Mouse (Mus musculus) ES-CJ7 (cell line): ENCODE measurements at regions not wholly inside any gene's neighbourhood (a gene's known extent, or its start where the extent isn't known, plus 50 kb on each side); places are given as distances from the start of the nearest gene placed in this dataset.
A peak's percentile ranks its signal among the peaks of the same experiment; 100 is the strongest.

Source experiments
- DNase-seq: peaks from one replicate; pipeline ENCODE4 v3.0.0; 2011; ENCODE audit warnings: low read depth, low spot score

GRCm38 (mm10) chr1:193800998-193801397 is 430.9 kb upstream of the Camk1g start:
- DNase-seq, result no peak

DNA sequence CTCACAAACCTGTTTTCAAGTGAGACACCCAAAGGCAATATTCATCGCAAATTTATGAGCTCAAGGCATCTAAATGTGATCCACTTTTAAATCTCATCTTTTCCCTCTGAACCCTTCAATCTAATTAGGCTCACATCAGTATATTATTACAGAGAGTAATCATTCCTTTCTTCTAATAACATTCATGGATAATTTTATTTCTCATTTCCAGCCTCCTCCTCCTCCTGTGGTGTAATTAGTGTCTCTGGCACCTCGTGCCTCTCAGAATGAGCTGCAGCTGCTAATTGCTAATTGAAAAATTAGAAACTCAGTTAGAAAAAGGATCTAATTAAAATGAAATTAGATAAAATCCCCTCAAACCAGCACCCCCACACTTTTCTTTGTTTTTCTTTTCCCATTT is 420.5 kb upstream of the Camk1g start:
- DNase-seq, result no peak

- DNase-seq, result no peak
Observed at GRCm38 (mm10) chr1:193788496-193788895, 418.4 kb upstream of the Camk1g start.

- no peak for DNase-seq
Observed at GRCm38 (mm10) chr1:193787417-193787816, 417.3 kb upstream of the Camk1g start.

- no peak for DNase-seq
Observed at GRCm38 (mm10) chr1:193784966-193785365, 414.9 kb upstream of the Camk1g start.

GRCm38 (mm10) chr1:193784526-193784925 is 414.4 kb upstream of the Camk1g start:
- no peak for DNase-seq

DNA sequence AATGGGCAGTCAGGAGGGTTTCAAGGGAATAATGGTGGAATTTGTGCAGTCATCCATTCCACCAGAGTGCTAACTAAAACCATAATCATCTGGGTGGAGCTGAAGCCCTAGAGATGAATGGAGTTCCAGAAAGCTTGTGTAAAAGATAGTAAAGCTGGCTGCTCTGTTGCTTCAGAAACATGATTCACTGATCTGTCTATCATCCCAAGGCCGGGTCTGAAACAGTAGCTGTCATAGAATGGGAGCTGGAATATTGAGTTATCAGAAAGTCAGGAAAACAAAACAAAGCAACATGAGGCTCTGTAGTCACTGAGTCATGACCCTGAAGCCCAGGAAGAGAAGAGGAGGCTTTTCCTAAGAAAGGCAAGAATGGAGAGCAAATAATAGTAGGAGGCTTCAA is 408.1 kb upstream of the Camk1g start:
- DNase-seq, result no peak

DNA sequence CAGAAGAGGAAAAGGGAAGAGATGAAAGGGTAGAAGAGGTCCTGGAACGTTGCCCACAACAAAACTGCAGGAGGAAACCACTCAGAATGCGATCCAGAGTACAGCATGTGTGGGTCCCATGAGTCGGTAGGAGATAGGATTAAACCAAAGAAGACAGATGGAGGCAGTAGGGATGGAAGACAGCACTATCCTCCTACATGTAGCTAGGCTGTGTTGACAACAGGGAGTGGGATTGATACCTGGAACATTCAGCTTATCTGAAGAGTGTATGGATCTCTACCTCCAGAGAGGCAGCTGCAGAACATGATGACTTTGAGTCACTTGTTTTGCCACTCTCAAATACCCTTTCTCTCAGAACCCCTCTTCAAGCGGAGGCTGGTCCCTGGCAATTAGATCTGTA is 399.4 kb upstream of the Camk1g start:
- DNase-seq, result no peak

DNA sequence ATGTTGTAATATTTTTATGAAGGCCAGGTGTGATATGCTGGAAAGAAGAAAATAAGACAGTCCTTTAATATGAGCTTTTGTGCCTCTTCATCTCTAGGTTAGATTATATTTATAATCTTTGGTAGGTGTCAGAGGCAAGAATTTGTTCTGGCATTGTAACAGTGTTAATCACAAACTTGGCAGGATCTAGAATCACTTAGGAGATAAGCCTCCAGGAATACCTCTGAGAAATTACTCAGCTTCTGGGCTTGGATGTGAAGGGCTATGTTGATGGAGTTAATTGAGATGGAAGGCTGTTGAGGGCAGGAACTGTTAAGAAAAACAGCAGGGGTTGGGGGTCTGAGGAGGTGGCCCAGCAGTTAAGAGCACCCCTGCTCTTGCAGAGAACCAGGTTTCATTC is 394.0 kb upstream of the Camk1g start:
- DNase-seq, result no peak

GRCm38 (mm10) chr1:193751819-193752251 is 381.7 kb upstream of the Camk1g start:
- no peak for DNase-seq

GRCm38 (mm10) chr1:193750929-193751328 is 380.8 kb upstream of the Camk1g start:
- no peak for DNase-seq

- DNase-seq, result no peak
Observed at GRCm38 (mm10) chr1:193747426-193747960, 377.4 kb upstream of the Camk1g start.

DNA sequence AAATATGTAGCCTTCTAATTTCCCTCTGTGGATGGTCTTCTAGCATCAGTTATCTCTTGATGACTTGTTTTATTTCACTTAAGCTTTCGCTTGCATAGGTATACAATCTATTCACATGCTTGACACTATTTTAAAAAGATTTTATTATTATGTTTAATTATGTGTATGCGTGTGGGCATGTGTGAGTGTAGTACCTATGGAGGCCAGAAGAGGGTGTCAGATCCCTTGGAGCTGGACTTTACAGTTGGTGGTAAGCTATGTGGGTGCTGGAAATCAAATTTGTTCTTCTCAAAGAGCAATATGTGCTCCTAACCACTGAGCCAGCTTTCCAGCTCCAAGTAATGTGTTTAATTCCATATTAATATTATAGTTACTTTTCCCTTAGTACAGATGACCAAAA is 372.6 kb upstream of the Camk1g start:
- DNase-seq, result peak; percentile 21

DNA sequence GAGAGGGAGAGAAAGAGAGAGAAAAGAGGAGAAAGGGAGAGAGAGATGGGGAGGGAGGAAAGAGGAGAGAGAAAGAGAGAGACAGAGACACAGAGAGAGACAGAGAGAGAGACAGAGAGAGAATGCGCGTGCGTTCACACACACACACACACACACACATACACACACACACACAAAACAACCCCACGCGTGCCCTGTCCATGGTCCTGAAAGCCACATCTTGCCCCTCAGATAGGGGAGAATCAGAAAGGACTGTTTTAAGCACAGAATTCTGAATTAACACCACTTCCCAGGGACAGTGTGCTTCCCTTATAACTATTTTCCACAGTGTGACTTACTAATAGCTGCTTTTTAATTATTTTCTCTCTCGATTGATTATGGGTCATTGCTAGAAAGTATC is 368.7 kb upstream of the Camk1g start:
- DNase-seq, result peak; percentile 48

- no peak for DNase-seq
Observed at GRCm38 (mm10) chr1:193735949-193736518, 365.9 kb upstream of the Camk1g start.

GRCm38 (mm10) chr1:193734014-193734763 is 364.1 kb upstream of the Camk1g start:
- no peak for DNase-seq

DNA sequence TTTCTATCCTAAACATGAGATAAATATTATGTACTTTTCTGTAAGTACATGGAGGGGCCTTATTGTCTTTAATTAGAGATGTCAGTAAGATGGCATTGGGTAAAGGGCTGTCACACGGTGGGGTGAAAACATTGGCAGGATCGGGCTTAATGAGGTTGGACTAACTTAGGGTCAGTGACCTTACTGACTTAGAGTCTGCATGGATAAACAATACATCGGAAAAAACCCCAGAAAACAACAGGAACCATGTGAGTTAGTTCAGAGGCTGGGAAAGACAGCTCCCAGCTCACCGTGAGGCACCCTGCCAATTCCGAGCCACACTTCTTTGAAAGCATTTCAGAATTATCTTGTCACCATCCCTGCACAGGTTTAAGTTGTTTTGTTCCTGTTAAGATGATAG is 363.3 kb upstream of the Camk1g start:
- DNase-seq, result no peak

GRCm38 (mm10) chr1:193732113-193732512 is 362.0 kb upstream of the Camk1g start:
- DNase-seq, result peak; percentile 83

DNA sequence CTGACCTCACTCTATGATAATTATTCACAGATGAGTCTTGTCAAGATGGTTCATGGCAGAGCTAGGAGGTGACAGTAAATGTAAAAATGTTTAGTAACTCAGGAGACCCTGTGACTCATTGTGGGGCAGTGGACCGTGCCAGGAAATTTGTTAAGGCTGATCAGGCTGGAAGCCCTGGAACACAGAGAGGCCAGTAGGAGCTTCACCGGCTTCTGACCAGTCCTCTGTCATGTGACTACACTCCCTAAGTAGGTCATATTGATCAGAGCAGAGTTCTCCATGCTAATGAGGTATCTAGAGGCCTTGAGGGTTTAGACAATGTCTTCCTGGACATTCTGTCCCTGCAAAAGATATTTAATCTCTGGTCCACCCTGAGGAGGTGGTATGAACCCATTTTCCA is 351.8 kb upstream of the Camk1g start:
- no peak for DNase-seq

DNA sequence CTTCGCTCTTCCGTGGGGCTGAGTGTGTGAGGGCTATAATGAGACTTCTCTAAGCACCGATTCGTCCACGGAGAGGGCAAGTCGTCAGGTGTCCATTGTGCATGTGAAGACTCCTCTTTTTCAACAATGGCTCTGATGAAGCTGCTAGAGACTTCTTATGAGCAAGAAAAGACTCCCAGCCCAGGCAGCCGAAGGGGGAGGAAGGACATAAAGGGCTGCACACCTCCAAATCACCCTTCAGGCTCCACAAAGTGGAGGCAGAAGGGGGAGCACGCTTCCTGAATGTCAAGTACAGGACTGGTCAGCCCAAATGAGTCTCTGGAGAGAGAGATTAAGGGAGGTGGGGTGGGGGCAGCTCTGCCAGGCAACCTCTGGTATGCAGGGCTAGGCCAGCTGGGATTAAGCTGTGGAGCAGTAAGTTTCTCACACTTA is 350.3 kb upstream of the Camk1g start:
- DNase-seq, result no peak

DNA sequence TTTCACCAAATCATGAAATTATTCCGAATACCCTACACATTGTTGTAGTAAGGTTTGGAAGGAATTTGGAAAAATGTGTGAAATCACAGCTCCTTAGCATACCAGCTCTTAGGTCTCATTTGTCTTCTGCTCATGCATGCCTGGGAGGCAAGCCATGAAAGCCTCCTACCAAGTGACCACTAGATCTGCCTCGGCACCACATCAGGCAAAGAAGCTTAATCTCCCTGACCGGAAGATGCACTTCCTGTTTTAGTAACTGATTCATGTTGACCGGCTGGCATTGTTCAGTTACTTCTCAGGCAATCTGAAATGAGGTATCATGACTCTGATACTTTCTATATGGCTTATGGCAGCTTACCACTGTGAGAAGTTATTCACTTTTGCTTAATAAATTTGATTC is 345.2 kb upstream of the Camk1g start:
- no peak for DNase-seq

GRCm38 (mm10) chr1:193714631-193715030 is 344.5 kb upstream of the Camk1g start:
- DNase-seq, result no peak

DNA sequence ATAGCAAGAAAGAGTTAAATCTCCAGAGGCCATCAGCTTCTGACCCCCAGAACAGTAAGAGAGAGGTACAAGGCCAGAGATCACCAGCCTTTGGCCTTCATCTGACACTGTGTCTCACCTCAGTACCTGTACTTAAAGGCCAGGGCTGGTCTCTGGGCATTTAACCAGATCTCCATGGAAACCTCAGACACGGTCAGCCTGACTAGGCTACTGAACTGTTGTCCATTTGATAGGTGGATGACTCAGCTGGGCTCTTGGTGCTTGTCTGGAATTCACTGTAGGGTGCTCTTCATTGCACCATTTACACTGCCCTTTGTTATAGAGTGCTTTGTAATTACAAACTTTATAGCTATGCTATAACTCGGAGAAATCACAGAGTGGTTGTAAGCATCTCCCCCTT is 335.1 kb upstream of the Camk1g start:
- no peak for DNase-seq
